Mouse (Mus musculus) hindbrain, embryonic 13.5 days (tissue): ENCODE measurements around the gene Lmbr1l. TPM values are rescaled to one million over a fixed set of nuclear protein-coding genes. Genes with fewer than 3 reads are reported as not detected.

ENCODE experiments used
- ATAC-seq: fragments of 200-750 bp; cut with Nextera tagmentation; 2 replicates; pipeline ENCODE4 v1.8.0; 2017; ENCODE audit warnings: moderate TSS enrichment; ENCODE audit not compliant: low FRiP score
- H3K27ac ChIP-seq: fragments of 300-500 bp; sonication (generic); 2 replicates; pipeline ENCODE4 v1.5.1; 2015; ENCODE audit warnings: inconsistent platforms, mild to moderate bottlenecking, moderate library complexity
- H3K27me3 ChIP-seq: fragments of 300-500 bp; sonication (generic); 2 replicates; pipeline ENCODE4 v1.6.1; 2015; ENCODE audit warnings: mild to moderate bottlenecking, inconsistent platforms
- H3K36me3 ChIP-seq: fragments of 300-500 bp; sonication (generic); 2 replicates; pipeline ENCODE4 v1.6.1; 2015; ENCODE audit warnings: mild to moderate bottlenecking, inconsistent platforms
- H3K4me1 ChIP-seq: fragments of 300-500 bp; sonication (generic); replicated peaks from 2 replicates; pipeline ENCODE4 v1.6.1; 2015; ENCODE audit warnings: inconsistent platforms
- H3K4me2 ChIP-seq: fragments of 300-500 bp; sonication (generic); 2 replicates; pipeline ENCODE4 v1.6.1; 2015; ENCODE audit warnings: inconsistent platforms, mild to moderate bottlenecking, moderate library complexity
- H3K4me3 ChIP-seq: fragments of 300-500 bp; sonication (generic); 2 replicates; pipeline ENCODE4 v1.5.1; 2015; ENCODE audit warnings: mild to moderate bottlenecking, inconsistent platforms
- H3K9ac ChIP-seq: fragments of 300-500 bp; sonication (generic); 2 replicates; pipeline ENCODE4 v1.6.1; 2015; ENCODE audit warnings: mild to moderate bottlenecking, inconsistent platforms
- H3K9me3 ChIP-seq: fragments of 300-500 bp; sonication (generic); 2 replicates; pipeline ENCODE4 v1.6.1; 2016; ENCODE audit warnings: inconsistent platforms
- WGBS: fragments of 180-500 bp; shearing (Covaris S2); methylation state at CpG from one replicate; pipeline ENCODE4 v1.1.7; 2015; 5-methylcytosine and 5-hydroxymethylcytosine counted together
- polyA plus RNA-seq: library from polyadenylated mRNA; unstranded; fragments of >200 nt; fragmentation: Nextera tagmentation; extraction: Ambion mirVana; gene quantifications from 2 replicates; pipeline ENCODE4 v1.2.1, GENCODE M21; 2015

Lmbr1l gene
- polyA plus RNA-seq, 1 experiment from 2014 or later, result 38.3 TPM

GRCm38 (mm10) chr15:98854214-98854613 lies 63.8 kb downstream of the Lmbr1l start:
- Histone ChIP-seq H3K9me3 (no peaks in the 10 kb centered on the region), H3K4me2 (no peak overlapping the region), H3K4me1 (no peaks in the 10 kb centered on the region), H3K9ac (no peak overlapping the region), H3K27me3 (no peaks in the 10 kb centered on the region), H3K4me3 (no peak overlapping the region), H3K27ac (no peak overlapping the region), H3K36me3 (peaks cover 100% of the 10 kb centered on the region)
- 95% methylated on average over 16 of the region's 16 CpGs for WGBS
- ATAC-seq, result no peak

Other genes starting within 250 kb of the Lmbr1l start
- 7.3 and 7.4 TPM in 2 replicates for gene Rnd1, start 240.8 kb downstream of the Lmbr1l start, polyA plus RNA-seq
- 3.6 and 4.3 TPM in 2 replicates for gene Ccdc65, start 210.0 kb downstream of the Lmbr1l start, polyA plus RNA-seq
- 5.1 and 6.6 TPM in 2 replicates for gene Fkbp11, start 190.0 kb downstream of the Lmbr1l start, polyA plus RNA-seq
- gene Arf3, start 155.0 kb downstream of the Lmbr1l start, polyA plus RNA-seq, result 68.4 and 71.7 TPM in 2 replicates
- gene Wnt10b, start 140.1 kb downstream of the Lmbr1l start, polyA plus RNA-seq, result 0.12 TPM in 1 of 2 replicates, not detected in the other
- gene Wnt1, start 128.4 kb downstream of the Lmbr1l start, polyA plus RNA-seq, result 3.7 and 4.6 TPM in 2 replicates
- 0.63 and 0.69 TPM in 2 replicates for gene Ddn, start 108.7 kb downstream of the Lmbr1l start, polyA plus RNA-seq
- 73.4 and 77.5 TPM in 2 replicates for gene Prkag1, start 86.7 kb downstream of the Lmbr1l start, polyA plus RNA-seq
- gene Kmt2d, start 47.0 kb downstream of the Lmbr1l start, polyA plus RNA-seq, result 11.6 and 12.1 TPM in 2 replicates
- 29.7 and 34.7 TPM in 2 replicates for gene Rhebl1, start 23.7 kb downstream of the Lmbr1l start, polyA plus RNA-seq
- gene Dhh, start 19.7 kb downstream of the Lmbr1l start, polyA plus RNA-seq, result 1.7 and 2.2 TPM in 2 replicates
- 1,016 and 1,054 TPM in 2 replicates for gene Tuba1b, start 16.3 kb upstream of the Lmbr1l start, polyA plus RNA-seq
- gene Gm49450, start 35.3 kb upstream of the Lmbr1l start, polyA plus RNA-seq, result not detected in 2 replicates
- 15,152 and 15,804 TPM in 2 replicates for gene Tuba1a, start 35.5 kb upstream of the Lmbr1l start, polyA plus RNA-seq
- 28.1 and 28.2 TPM in 2 replicates for gene Tuba1c, start 111.7 kb upstream of the Lmbr1l start, polyA plus RNA-seq
- gene Prph, start 136.9 kb upstream of the Lmbr1l start, polyA plus RNA-seq, result 62.4 and 78.7 TPM in 2 replicates
- gene Troap, start 156.3 kb upstream of the Lmbr1l start, polyA plus RNA-seq, result 8.4 and 10.0 TPM in 2 replicates
- 5.6 and 11.8 TPM in 2 replicates for gene C1ql4, start 169.6 kb upstream of the Lmbr1l start, polyA plus RNA-seq
- gene Dnajc22, start 174.9 kb upstream of the Lmbr1l start, polyA plus RNA-seq, result 1.3 and 1.6 TPM in 2 replicates
- gene Spats2, start 207.7 kb upstream of the Lmbr1l start, polyA plus RNA-seq, result 42.1 and 45.0 TPM in 2 replicates